Mouse (Mus musculus) lung, adult 18-20 months (tissue): ENCODE measurements around the gene Lypd5.
A peak's percentile ranks its signal among the peaks of the same experiment; 100 is the strongest.

Experiments used
- DNase-seq, 2 experiments: peaks; one replicate each; pipeline ENCODE4 v3.0.0; 2022; ENCODE audit warnings: mixed read lengths in 2 of 2

The Lypd5 gene

GRCm38 (mm10) chr7:24348896-24349295, at the start of gene Lypd5:
Gene Lypd5, plus strand, starts transcription at chr7:24349196.
- DNase-seq: no peak

GRCm38 (mm10) chr7:24299823-24300481, 49.0 kb upstream of the Lypd5 start:
- DNase-seq: no peak

- peak in 1 of 2 experiments; percentile 42 for DNase-seq
Observed at GRCm38 (mm10) chr7:24300771-24301282, 48.2 kb upstream of the Lypd5 start, which contains the start of gene Zfp61. Gene Zfp61, minus strand, starts transcription at chr7:24301232.

GRCm38 (mm10) chr7:24315726-24316566, 33.0 kb upstream of the Lypd5 start:
- no peak for DNase-seq

- DNase-seq: peak; percentile 97
Observed at GRCm38 (mm10) chr7:24316567-24317092, 32.4 kb upstream of the Lypd5 start, which contains the start of gene Zfp94. Gene Zfp94, minus strand, starts transcription at chr7:24316666.

GRCm38 (mm10) chr7:24318942-24319341, 30.1 kb upstream of the Lypd5 start:
- no peak for DNase-seq

- no peak for DNase-seq
Observed at GRCm38 (mm10) chr7:24322593-24322992, 26.4 kb upstream of the Lypd5 start.

GRCm38 (mm10) chr7:24325197-24325596, 23.8 kb upstream of the Lypd5 start:
- DNase-seq: peak; percentile 46 to 62

- DNase-seq: peak; percentile 19 to 44
Observed at GRCm38 (mm10) chr7:24325675-24326128, 23.3 kb upstream of the Lypd5 start.

GRCm38 (mm10) chr7:24326273-24327135, 22.5 kb upstream of the Lypd5 start:
- peak; percentile 35 to 63 for DNase-seq

- peak; percentile 73 to 80 for DNase-seq
Observed at GRCm38 (mm10) chr7:24327281-24327975, 21.6 kb upstream of the Lypd5 start.

- DNase-seq: peak in 1 of 2 experiments; percentile 18
Observed at GRCm38 (mm10) chr7:24333304-24333986, 15.6 kb upstream of the Lypd5 start, which contains the start of gene Tescl. Gene Tescl, minus strand, starts transcription at chr7:24333936.

GRCm38 (mm10) chr7:24335699-24336309, 13.2 kb upstream of the Lypd5 start:
- peak; percentile 53 to 69 for DNase-seq

- DNase-seq: no peak
Observed at GRCm38 (mm10) chr7:24338241-24338640, 10.8 kb upstream of the Lypd5 start.

- no peak for DNase-seq
Observed at GRCm38 (mm10) chr7:24343701-24344272, 5.2 kb upstream of the Lypd5 start.

GRCm38 (mm10) chr7:24346444-24346843, 2.6 kb upstream of the Lypd5 start:
- DNase-seq: no peak

- DNase-seq: no peak
Observed at GRCm38 (mm10) chr7:24355646-24356045, 6.7 kb downstream of the Lypd5 start.

GRCm38 (mm10) chr7:24356081-24356480, 7.1 kb downstream of the Lypd5 start:
- no peak for DNase-seq

GRCm38 (mm10) chr7:24357899-24358298, 8.9 kb downstream of the Lypd5 start:
- no peak for DNase-seq

- no peak for DNase-seq
Observed at GRCm38 (mm10) chr7:24359269-24359668, 10.3 kb downstream of the Lypd5 start.
